Mouse (Mus musculus): ENCODE results near the gene Pmp22. TPM values are rescaled to one million over a fixed set of nuclear protein-coding genes. Genes with fewer than 3 reads are reported as not detected.

Gene Pmp22
- polyA plus RNA-seq, 1 experiment: 32.5 TPM

DNA sequence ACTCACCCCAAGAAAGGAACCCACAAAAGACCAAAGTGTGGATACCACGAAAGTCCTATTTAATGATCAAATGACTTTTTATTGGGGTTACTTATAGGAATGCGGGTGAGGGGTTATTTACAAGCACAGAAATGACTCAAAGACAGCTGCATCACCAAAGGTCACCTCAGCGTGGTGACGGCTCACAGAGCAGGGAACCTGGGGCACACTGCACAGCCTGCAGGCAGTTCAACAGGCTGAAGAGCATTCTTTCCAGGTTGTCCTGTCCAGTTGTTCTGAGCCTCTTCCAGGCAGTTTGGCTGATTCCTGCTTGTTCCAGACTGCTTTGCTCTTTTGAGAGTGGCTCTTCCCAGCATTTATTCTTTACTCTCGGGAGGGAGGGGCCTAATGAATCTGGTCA is 12.1 kb upstream of the Pmp22 start:
- DNase-seq: no peak
- H3K4me3 ChIP-seq (ENCODE audit: insufficient read depth, low read depth, low read length): no peak overlapping the region
- H3K36me3 ChIP-seq (ENCODE audit: control insufficient read depth, insufficient read depth, low read length): no peaks in the 10 kb centered on the region
- 95% methylated on average over 5 of the region's 5 CpGs for WGBS
- TF ChIP-seq POLR2A (IDR thresholded peaks at IDR 0.05; ENCODE audit: low read depth, low read length) (no peak), CTCF (conservative IDR thresholded peaks at IDR 0.05; ENCODE audit: insufficient read depth, insufficient read length, low read depth, low read length) (no peak)
- no peaks in the 10 kb centered on the region for H3K27me3 ChIP-seq (replicated peaks; ENCODE audit: control insufficient read depth, insufficient read depth, low read length)
- H3K4me1 ChIP-seq (ENCODE audit: control insufficient read depth, insufficient read depth, low read length): no peaks in the 10 kb centered on the region
- no peak overlapping the region for H3K27ac ChIP-seq (ENCODE audit: insufficient read depth, low read depth, low read length)

DNA sequence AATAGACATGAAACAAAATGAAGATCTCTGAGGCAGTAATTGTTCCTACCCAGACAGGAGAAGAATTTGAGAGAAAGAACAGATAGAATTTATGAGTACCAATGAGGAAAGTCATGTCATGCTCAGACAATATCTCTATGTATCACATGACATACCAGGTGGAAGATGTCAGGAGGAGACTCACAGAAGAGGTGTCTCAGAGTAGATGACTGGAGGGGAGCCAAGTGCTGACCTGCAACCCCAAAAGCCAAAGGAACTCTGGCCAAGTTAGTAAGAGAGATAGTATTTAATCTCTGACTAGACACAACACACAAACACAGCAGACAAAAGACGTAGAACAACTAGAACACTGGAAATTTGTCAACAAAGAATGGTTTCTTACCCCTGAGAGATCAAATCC is 11.5 kb upstream of the Pmp22 start:
- H3K4me3 ChIP-seq (ENCODE audit: insufficient read depth, low read depth, low read length): no peak overlapping the region
- H3K27me3 ChIP-seq (replicated peaks; ENCODE audit: control insufficient read depth, insufficient read depth, low read length): no peaks in the 10 kb centered on the region
- H3K36me3 ChIP-seq (ENCODE audit: control insufficient read depth, insufficient read depth, low read length): no peaks in the 10 kb centered on the region
- WGBS: 66% methylated on average over 1 of the region's 1 CpGs
- H3K27ac ChIP-seq (ENCODE audit: insufficient read depth, low read depth, low read length): no peak overlapping the region
- no peaks in the 10 kb centered on the region for H3K4me1 ChIP-seq (ENCODE audit: control insufficient read depth, insufficient read depth, low read length)
- TF ChIP-seq CTCF (conservative IDR thresholded peaks at IDR 0.05; ENCODE audit: insufficient read depth, insufficient read length, low read depth, low read length) (no peak), POLR2A (IDR thresholded peaks at IDR 0.05; ENCODE audit: low read depth, low read length) (no peak)
- DNase-seq: no peak

DNA sequence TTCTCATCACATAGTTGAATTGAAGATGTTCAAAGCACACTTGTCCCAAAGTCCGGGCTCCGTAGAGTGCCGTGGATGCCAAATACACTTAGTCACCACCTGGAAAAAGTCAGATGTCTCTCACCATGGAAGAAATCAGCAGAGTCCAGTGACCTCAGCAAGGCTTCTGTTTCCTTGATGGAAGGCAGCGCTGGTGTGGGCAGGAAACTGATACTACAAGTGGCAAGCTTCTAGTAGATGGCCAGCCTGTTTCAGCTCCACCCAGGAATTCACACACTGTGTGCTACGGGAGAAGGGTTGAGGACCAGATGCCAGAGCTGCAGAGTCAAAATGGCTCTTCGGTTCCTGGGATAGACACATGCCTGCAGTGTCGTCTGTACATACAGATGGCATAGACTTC is 9.0 kb upstream of the Pmp22 start:
- Histone ChIP-seq H3K27me3 (replicated peaks; ENCODE audit: control insufficient read depth, insufficient read depth, low read length) (no peaks in the 10 kb centered on the region), H3K27ac (ENCODE audit: insufficient read depth, low read depth, low read length) (no peak overlapping the region), H3K4me3 (ENCODE audit: insufficient read depth, low read depth, low read length) (no peak overlapping the region), H3K36me3 (ENCODE audit: control insufficient read depth, insufficient read depth, low read length) (no peaks in the 10 kb centered on the region), H3K4me1 (ENCODE audit: control insufficient read depth, insufficient read depth, low read length) (no peaks in the 10 kb centered on the region)
- TF ChIP-seq POLR2A (IDR thresholded peaks at IDR 0.05; ENCODE audit: low read depth, low read length) (no peak), CTCF (conservative IDR thresholded peaks at IDR 0.05; ENCODE audit: insufficient read depth, insufficient read length, low read depth, low read length) (no peak)
- DNase-seq: peak; percentile 20
- WGBS: 63% methylated on average over 7 of the region's 7 CpGs

- no peaks in the 10 kb centered on the region for H3K36me3 ChIP-seq (ENCODE audit: control insufficient read depth, insufficient read depth, low read length)
- no peaks in the 10 kb centered on the region for H3K4me1 ChIP-seq (ENCODE audit: control insufficient read depth, insufficient read depth, low read length)
- H3K27me3 ChIP-seq (replicated peaks; ENCODE audit: control insufficient read depth, insufficient read depth, low read length): no peaks in the 10 kb centered on the region
- WGBS: 77% methylated on average over 2 of the region's 2 CpGs
- no peak for TF ChIP-seq POLR2A (IDR thresholded peaks at IDR 0.05; ENCODE audit: low read depth, low read length)
- no peak for TF ChIP-seq CTCF (conservative IDR thresholded peaks at IDR 0.05; ENCODE audit: insufficient read depth, insufficient read length, low read depth, low read length)
- no peak for DNase-seq
- H3K27ac ChIP-seq (ENCODE audit: insufficient read depth, low read depth, low read length): no peak overlapping the region
- no peak overlapping the region for H3K4me3 ChIP-seq (ENCODE audit: insufficient read depth, low read depth, low read length)
These were observed 6.5 kb upstream of the Pmp22 start for GRCm38 (mm10) chr11:63122249-63122648.

GRCm38 (mm10) chr11:63122776-63123350 is 5.9 kb upstream of the Pmp22 start:
- TF ChIP-seq POLR2A (IDR thresholded peaks at IDR 0.05; ENCODE audit: low read depth, low read length): no peak
- TF ChIP-seq CTCF (conservative IDR thresholded peaks at IDR 0.05; ENCODE audit: insufficient read depth, insufficient read length, low read depth, low read length): no peak
- DNase-seq: no peak
- no peaks in the 10 kb centered on the region for H3K27me3 ChIP-seq (replicated peaks; ENCODE audit: control insufficient read depth, insufficient read depth, low read length)
- no peak overlapping the region for H3K27ac ChIP-seq (ENCODE audit: insufficient read depth, low read depth, low read length)
- no peak overlapping the region for H3K4me3 ChIP-seq (ENCODE audit: insufficient read depth, low read depth, low read length)
- no peaks in the 10 kb centered on the region for H3K4me1 ChIP-seq (ENCODE audit: control insufficient read depth, insufficient read depth, low read length)
- no peaks in the 10 kb centered on the region for H3K36me3 ChIP-seq (ENCODE audit: control insufficient read depth, insufficient read depth, low read length)
- WGBS: 81% methylated on average over 4 of the region's 4 CpGs

- WGBS: 28% methylated on average over 4 of the region's 4 CpGs
- Histone ChIP-seq H3K4me1 (ENCODE audit: control insufficient read depth, insufficient read depth, low read length) (0 out of 2 replicates have a peak, but pooled peaks cover 5% of the 10 kb centered on the region), H3K36me3 (ENCODE audit: control insufficient read depth, insufficient read depth, low read length) (no peaks in the 10 kb centered on the region), H3K4me3 (ENCODE audit: insufficient read depth, low read depth, low read length) (no peak overlapping the region), H3K27ac (ENCODE audit: insufficient read depth, low read depth, low read length) (no peak overlapping the region), H3K27me3 (replicated peaks; ENCODE audit: control insufficient read depth, insufficient read depth, low read length) (no peaks in the 10 kb centered on the region)
- peak; percentile 42 for DNase-seq
- TF ChIP-seq CTCF (conservative IDR thresholded peaks at IDR 0.05; ENCODE audit: insufficient read depth, insufficient read length, low read depth, low read length) (peak; percentile 25; the same call in 1 of the 2 replicates), POLR2A (IDR thresholded peaks at IDR 0.05; ENCODE audit: low read depth, low read length) (no peak)
These were observed 4.5 kb upstream of the Pmp22 start for GRCm38 (mm10) chr11:63124316-63124715.

DNA sequence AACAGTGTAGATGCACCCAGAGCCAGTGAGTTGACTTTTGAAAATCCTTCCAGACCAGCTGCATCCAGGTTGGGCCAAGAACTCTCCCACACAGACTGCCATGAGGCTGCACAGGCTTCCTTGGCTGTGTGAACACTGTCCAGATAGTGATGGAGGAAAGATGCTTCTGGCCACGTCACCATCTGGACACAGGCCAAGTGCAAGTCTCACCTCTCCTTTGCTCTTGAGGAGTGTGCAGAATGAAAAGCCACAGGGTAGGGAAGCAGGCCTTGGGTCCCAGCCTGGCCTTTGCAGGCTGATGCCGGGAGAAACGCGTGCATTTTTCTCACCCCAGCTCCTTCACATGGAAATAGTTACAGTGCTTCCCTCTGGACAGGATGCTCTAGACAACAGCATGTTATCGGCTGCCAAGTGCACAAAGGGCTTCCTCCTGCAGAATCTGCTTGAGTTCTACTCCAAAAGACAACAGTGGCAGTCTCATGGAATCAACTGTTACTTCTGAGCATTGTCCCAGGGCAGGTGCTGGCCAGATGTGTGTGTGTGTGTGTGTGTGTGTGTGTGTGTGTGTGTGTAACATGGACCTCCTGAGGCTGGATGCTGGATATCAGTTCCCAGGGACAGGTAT is 2.8 kb upstream of the Pmp22 start:
- H3K4me1 ChIP-seq (ENCODE audit: control insufficient read depth, insufficient read depth, low read length): peaks cover 10% of the 10 kb centered on the region; the same call in 1 of the 2 replicates
- no peaks in the 10 kb centered on the region for H3K27me3 ChIP-seq (replicated peaks; ENCODE audit: control insufficient read depth, insufficient read depth, low read length)
- no peaks in the 10 kb centered on the region for H3K36me3 ChIP-seq (ENCODE audit: control insufficient read depth, insufficient read depth, low read length)
- WGBS: 62% methylated on average over 5 of the region's 5 CpGs
- H3K27ac ChIP-seq (ENCODE audit: insufficient read depth, low read depth, low read length): no peak overlapping the region
- DNase-seq: peak; percentile 40
- no peak overlapping the region for H3K4me3 ChIP-seq (ENCODE audit: insufficient read depth, low read depth, low read length)
- TF ChIP-seq POLR2A (IDR thresholded peaks at IDR 0.05; ENCODE audit: low read depth, low read length): no peak
- TF ChIP-seq CTCF (conservative IDR thresholded peaks at IDR 0.05; ENCODE audit: insufficient read depth, insufficient read length, low read depth, low read length): no peak

Measured in kidney, adult 2 months (tissue).